Mouse (Mus musculus): ENCODE results near the gene Tnfrsf13c. TPM values are rescaled to one million over a fixed set of nuclear protein-coding genes. Genes with fewer than 3 reads are reported as not detected.

The Tnfrsf13c gene
- total and polyA plus RNA-seq, 3 experiments: 204 to 287 (median 257) TPM

- peaks cover 44% of the 10 kb centered on the region for H3K9me3 ChIP-seq (replicated peaks; ENCODE audit: low read length)
- no peaks in the 10 kb centered on the region; the same call in 1 of the 2 replicates for H3K79me2 ChIP-seq (replicated peaks; ENCODE audit: control insufficient read depth, extremely low read depth, insufficient read depth, poor library complexity, severe bottlenecking)
- no peak overlapping the region for H3K4me2 ChIP-seq (ENCODE audit: insufficient read depth, low read depth, poor library complexity, severe bottlenecking)
- no peaks in the 10 kb centered on the region for H3K4me1 ChIP-seq (ENCODE audit: control insufficient read depth in 1 of 2, insufficient read depth in 2 of 2)
- H3K9ac ChIP-seq (ENCODE audit: insufficient read depth, low read depth): no peak overlapping the region
- no peak for DNase-seq (ENCODE audit: extremely low read depth)
- H3K4me3 ChIP-seq (replicated peaks in 1 of 3; ENCODE audit: low read depth in 2 of 3, low read length in 2 of 3, poor library complexity in 1 of 3): no peak overlapping the region
- dilution Hi-C loops (cut with MboI; ENCODE audit: extremely low pct_ligation_motif_present, extremely low pct_unique_long_range_greater_than_20kb, low sequenced_read_pairs) (no loop called here), in situ Hi-C loops (cut with MboI; ENCODE audit: low pct_ligation_motif_present, low pct_unique_long_range_greater_than_20kb, low sequenced_read_pairs) (no loop called here)
- peaks cover 91 to 99% of the 10 kb centered on the region in 2 experiments for H3K36me3 ChIP-seq (replicated peaks in 1 of 2; ENCODE audit: control insufficient read depth in 1 of 2, insufficient read depth in 1 of 2, low read length in 1 of 2)
- no peak overlapping the region for H3K27ac ChIP-seq (ENCODE audit: insufficient read depth, low read depth)
- TF ChIP-seq MAZ (IDR thresholded peaks at IDR 0.05; ENCODE audit: low read depth, low read length) (no peak), KAT2A (IDR thresholded peaks at IDR 0.05; ENCODE audit: insufficient replicate concordance, low read length) (no peak), HCFC1 (IDR thresholded peaks at IDR 0.05; ENCODE audit: low read depth, low read length) (no peak), ZC3H11A (IDR thresholded peaks at IDR 0.05; ENCODE audit: low read depth, low read length) (no peak), TCF12 (IDR thresholded peaks at IDR 0.05; ENCODE audit: low read depth, low read length) (no peak), NELFE (IDR thresholded peaks at IDR 0.05; ENCODE audit: low read depth, low read length) (no peak), ZMIZ1 (IDR thresholded peaks at IDR 0.05; ENCODE audit: low read depth, low read length) (no peak), ELF1 (IDR thresholded peaks at IDR 0.05; ENCODE audit: low read depth, low read length) (no peak)
- no peaks in the 10 kb centered on the region for H3K27me3 ChIP-seq (replicated peaks)
These were observed 40.6 kb downstream of the Tnfrsf13c start for GRCm38 (mm10) chr15:82183596-82183995.

DNA sequence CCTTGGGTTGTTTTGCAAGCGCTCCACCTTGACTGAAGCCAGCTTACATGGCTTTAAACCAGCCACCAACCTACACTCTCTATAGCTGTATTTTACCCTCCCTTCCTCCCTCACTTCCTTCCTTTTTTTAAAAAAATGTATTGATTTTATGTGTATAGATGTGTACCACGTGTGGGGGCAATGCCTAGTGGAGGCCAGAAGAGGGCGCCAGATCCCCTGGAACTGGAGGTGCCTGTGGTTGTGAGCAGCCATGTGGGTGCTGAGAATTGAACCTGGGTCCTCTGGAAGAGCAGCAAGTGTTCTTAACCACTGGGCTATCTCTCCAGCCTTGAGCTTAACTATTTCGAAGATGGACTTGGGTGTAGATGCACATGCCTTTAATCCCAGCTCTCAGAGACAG is 41.9 kb downstream of the Tnfrsf13c start:
- Histone ChIP-seq H3K9me3 (replicated peaks; ENCODE audit: low read length) (peaks cover 43% of the 10 kb centered on the region), H3K9ac (ENCODE audit: insufficient read depth, low read depth) (no peak overlapping the region), H3K27ac (ENCODE audit: insufficient read depth, low read depth) (no peak overlapping the region), H3K79me2 (replicated peaks; ENCODE audit: control insufficient read depth, extremely low read depth, insufficient read depth, poor library complexity, severe bottlenecking) (no peaks in the 10 kb centered on the region; the same call in 1 of the 2 replicates), H3K36me3 (replicated peaks in 1 of 2; ENCODE audit: control insufficient read depth in 1 of 2, insufficient read depth in 1 of 2, low read length in 1 of 2) (peaks cover 94 to 99% of the 10 kb centered on the region in 2 experiments), H3K27me3 (replicated peaks) (no peaks in the 10 kb centered on the region), H3K4me2 (ENCODE audit: insufficient read depth, low read depth, poor library complexity, severe bottlenecking) (no peak overlapping the region), H3K4me3 (replicated peaks in 1 of 3; ENCODE audit: low read depth in 2 of 3, low read length in 2 of 3, poor library complexity in 1 of 3) (no peak overlapping the region), H3K4me1 (ENCODE audit: control insufficient read depth in 1 of 2, insufficient read depth in 2 of 2) (no peaks in the 10 kb centered on the region)
- no peak for DNase-seq (ENCODE audit: extremely low read depth)
- dilution Hi-C loops (cut with MboI; ENCODE audit: extremely low pct_ligation_motif_present, extremely low pct_unique_long_range_greater_than_20kb, low sequenced_read_pairs): no loop called here
- in situ Hi-C loops (cut with MboI; ENCODE audit: low pct_ligation_motif_present, low pct_unique_long_range_greater_than_20kb, low sequenced_read_pairs): no loop called here
- TF ChIP-seq EP300 (IDR thresholded peaks at IDR 0.05; ENCODE audit: low read length) (no peak), CTCF (conservative IDR thresholded peaks at IDR 0.05 in 1 of 2, IDR thresholded peaks at IDR 0.05 in 1 of 2; ENCODE audit: low read depth in 2 of 2, low read length in 2 of 2) (peak; percentile 12 to 14; a peak in 2 of 4 replicates)

GRCm38 (mm10) chr15:82181131-82181530 is 43.0 kb downstream of the Tnfrsf13c start:
- H3K36me3 ChIP-seq (replicated peaks in 1 of 2; ENCODE audit: control insufficient read depth in 1 of 2, insufficient read depth in 1 of 2, low read length in 1 of 2): peaks cover 94 to 99% of the 10 kb centered on the region in 2 experiments
- no peaks in the 10 kb centered on the region for H3K4me1 ChIP-seq (ENCODE audit: control insufficient read depth in 1 of 2, insufficient read depth in 2 of 2)
- dilution Hi-C loops (cut with MboI; ENCODE audit: extremely low pct_ligation_motif_present, extremely low pct_unique_long_range_greater_than_20kb, low sequenced_read_pairs) (no loop called here), in situ Hi-C loops (cut with MboI; ENCODE audit: low pct_ligation_motif_present, low pct_unique_long_range_greater_than_20kb, low sequenced_read_pairs) (no loop called here)
- no peak overlapping the region for H3K4me2 ChIP-seq (ENCODE audit: insufficient read depth, low read depth, poor library complexity, severe bottlenecking)
- no peak overlapping the region for H3K27ac ChIP-seq (ENCODE audit: insufficient read depth, low read depth)
- no peaks in the 10 kb centered on the region; the same call in 1 of the 2 replicates for H3K79me2 ChIP-seq (replicated peaks; ENCODE audit: control insufficient read depth, extremely low read depth, insufficient read depth, poor library complexity, severe bottlenecking)
- DNase-seq (ENCODE audit: extremely low read depth): no peak
- no peak overlapping the region for H3K9ac ChIP-seq (ENCODE audit: insufficient read depth, low read depth)
- peaks cover 36% of the 10 kb centered on the region for H3K9me3 ChIP-seq (replicated peaks; ENCODE audit: low read length)
- H3K4me3 ChIP-seq (replicated peaks in 1 of 3; ENCODE audit: low read depth in 2 of 3, low read length in 2 of 3, poor library complexity in 1 of 3): no peak overlapping the region
- H3K27me3 ChIP-seq (replicated peaks): no peaks in the 10 kb centered on the region
- TF ChIP-seq MAFK (IDR thresholded peaks at IDR 0.05; ENCODE audit: insufficient replicate concordance, low read length) (no peak), RAD21 (IDR thresholded peaks at IDR 0.05; ENCODE audit: low read depth, low read length) (no peak), HCFC1 (IDR thresholded peaks at IDR 0.05; ENCODE audit: low read depth, low read length) (no peak), USF2 (conservative IDR thresholded peaks at IDR 0.05; ENCODE audit: low read depth, low read length) (no peak), ZNF384 (IDR thresholded peaks at IDR 0.05; ENCODE audit: low read depth, low read length) (no peak), MYC (IDR thresholded peaks at IDR 0.05; ENCODE audit: low read depth, low read length) (no peak), RCOR1 (conservative IDR thresholded peaks at IDR 0.05; ENCODE audit: low read depth, low read length) (no peak), ETS1 (conservative IDR thresholded peaks at IDR 0.05; ENCODE audit: low read depth, low read length) (no peak), SIN3A (IDR thresholded peaks at IDR 0.05; ENCODE audit: low read length) (no peak), MXI1 (IDR thresholded peaks at IDR 0.05; ENCODE audit: low read depth, low read length) (no peak), MAX (IDR thresholded peaks at IDR 0.05; ENCODE audit: low read length) (no peak), JUND (conservative IDR thresholded peaks at IDR 0.05; ENCODE audit: low read depth, low read length) (no peak), EP300 (IDR thresholded peaks at IDR 0.05; ENCODE audit: low read length) (no peak), ELF1 (IDR thresholded peaks at IDR 0.05; ENCODE audit: low read depth, low read length) (no peak), BHLHE40 (IDR thresholded peaks at IDR 0.05; ENCODE audit: low read depth, low read length) (no peak), NELFE (IDR thresholded peaks at IDR 0.05; ENCODE audit: low read depth, low read length) (no peak), KAT2A (IDR thresholded peaks at IDR 0.05; ENCODE audit: insufficient replicate concordance, low read length) (no peak)

Measured in CH12.LX (cell line).